Mouse (Mus musculus) neutrophil, adult 65 days (primary cell): Measurements from ENCODE around the gene Syngr3. TPM values are rescaled to one million over a fixed set of nuclear protein-coding genes. Genes with fewer than 3 reads are reported as not detected.

Experiments used
- total RNA-seq: library from RNA; stranded (reverse); gene quantifications from 2 replicates; pipeline ENCODE4 v1.2.4, GENCODE M21; 2023

Gene Syngr3
- total RNA-seq = not detected in 2 replicates

GRCm38 (mm10) chr17:24689251-24690081 lies at the start of gene Syngr3:
TSS of gene Syngr3 (minus strand) at chr17:24689955.

GRCm38 (mm10) chr17:24736330-24737051 lies 46.7 kb upstream of the Syngr3 start, which contains the start of gene Msrb1:
TSS of gene Msrb1 (plus strand) at chr17:24736642.

GRCm38 (mm10) chr17:24727618-24728017 lies 37.9 kb upstream of the Syngr3 start, which contains the start of gene Rpl3l:
TSS of gene Rpl3l (plus strand) at chr17:24727820.

GRCm38 (mm10) chr17:24724184-24724583 lies 34.4 kb upstream of the Syngr3 start, which contains the start of gene Ndufb10:
TSS of gene Ndufb10 (minus strand) at chr17:24724478.

GRCm38 (mm10) chr17:24717943-24718342 lies 28.2 kb upstream of the Syngr3 start, which contains the start of the genes Rnf151 and Rps2:
TSS of gene Rnf151 (minus strand) at chr17:24718063.
TSS of gene Rps2 (plus strand) at chr17:24718116.

GRCm38 (mm10) chr17:24706982-24707800 lies 17.4 kb upstream of the Syngr3 start, which contains the start of gene Tbl3:
TSS of gene Tbl3 (minus strand) at chr17:24707660.

GRCm38 (mm10) chr17:24696011-24696697 lies 6.4 kb upstream of the Syngr3 start, which contains the start of the genes Gfer and Noxo1:
TSS of gene Gfer (minus strand) at chr17:24696156.
TSS of gene Noxo1 (plus strand) at chr17:24696234.

GRCm38 (mm10) chr17:24669545-24670245 lies 20.1 kb downstream of the Syngr3 start, which contains the start of gene Zfp598:
TSS of gene Zfp598 (plus strand) at chr17:24669687.

GRCm38 (mm10) chr17:24658017-24658758 lies 31.6 kb downstream of the Syngr3 start, which contains the start of gene Npw:
TSS of gene Npw (minus strand) at chr17:24658457.

GRCm38 (mm10) chr17:24650070-24650616 lies 39.6 kb downstream of the Syngr3 start, which contains the start of gene Slc9a3r2:
TSS of gene Slc9a3r2 (minus strand) at chr17:24650327.

Other genes starting within 250 kb of the Syngr3 start
- gene Dnase1l2, start 246.8 kb downstream of the Syngr3 start, total RNA-seq = 1.7 and 2.2 TPM in 2 replicates
- 40.1 and 46.7 TPM in 2 replicates for gene E4f1, start 219.6 kb downstream of the Syngr3 start, total RNA-seq
- gene Pgp, start 219.6 kb downstream of the Syngr3 start, total RNA-seq = 21.5 and 26.4 TPM in 2 replicates
- 0.98 TPM in 1 of 2 replicates, not detected in the other for gene Bricd5, start 216.1 kb downstream of the Syngr3 start, total RNA-seq
- 35.2 and 41.1 TPM in 2 replicates for gene Mlst8, start 210.9 kb downstream of the Syngr3 start, total RNA-seq
- gene Caskin1, start 201.4 kb downstream of the Syngr3 start, total RNA-seq = not detected in 2 replicates
- 123 and 145 TPM in 2 replicates for gene Traf7, start 162.0 kb downstream of the Syngr3 start, total RNA-seq
- gene Rab26, start 155.7 kb downstream of the Syngr3 start, total RNA-seq = 0.38 TPM in 1 of 2 replicates, not detected in the other
- gene Pkd1, start 140.1 kb downstream of the Syngr3 start, total RNA-seq = 15.6 and 23.9 TPM in 2 replicates
- gene Tsc2, start 57.3 kb downstream of the Syngr3 start, total RNA-seq = 41.1 and 43.3 TPM in 2 replicates
- gene Nthl1, start 57.3 kb downstream of the Syngr3 start, total RNA-seq = 0.88 and 1.5 TPM in 2 replicates
- gene Slc9a3r2, start 39.6 kb downstream of the Syngr3 start, total RNA-seq = 3.0 and 3.3 TPM in 2 replicates
- not detected in 2 replicates for gene Npw, start 31.5 kb downstream of the Syngr3 start, total RNA-seq
- 21.0 and 25.1 TPM in 2 replicates for gene Zfp598, start 20.3 kb downstream of the Syngr3 start, total RNA-seq
- gene Gfer, start 6.2 kb upstream of the Syngr3 start, total RNA-seq = 3.9 and 4.5 TPM in 2 replicates
- gene Noxo1, start 6.3 kb upstream of the Syngr3 start, total RNA-seq = 0.57 and 1.5 TPM in 2 replicates
- gene Tbl3, start 17.7 kb upstream of the Syngr3 start, total RNA-seq = 9.5 and 12.4 TPM in 2 replicates
- not detected in 2 replicates for gene Rnf151, start 28.1 kb upstream of the Syngr3 start, total RNA-seq
- 399 and 442 TPM in 2 replicates for gene Rps2, start 28.2 kb upstream of the Syngr3 start, total RNA-seq
- 61.5 and 73.8 TPM in 2 replicates for gene Ndufb10, start 34.5 kb upstream of the Syngr3 start, total RNA-seq
- gene Rpl3l, start 37.9 kb upstream of the Syngr3 start, total RNA-seq = 1.9 and 2.1 TPM in 2 replicates
- gene Msrb1, start 46.7 kb upstream of the Syngr3 start, total RNA-seq = 1,300 and 1,322 TPM in 2 replicates
- 0.51 and 0.70 TPM in 2 replicates for gene Hs3st6, start 63.0 kb upstream of the Syngr3 start, total RNA-seq
- not detected in 2 replicates for gene Meiob, start 114.3 kb upstream of the Syngr3 start, total RNA-seq
- gene Hagh, start 150.2 kb upstream of the Syngr3 start, total RNA-seq = 34.8 and 35.3 TPM in 2 replicates
- gene Fahd1, start 160.4 kb upstream of the Syngr3 start, total RNA-seq = 1.5 and 2.2 TPM in 2 replicates
- gene Igfals, start 176.0 kb upstream of the Syngr3 start, total RNA-seq = 0.32 and 0.36 TPM in 2 replicates
- gene Nubp2, start 196.4 kb upstream of the Syngr3 start, total RNA-seq = 51.2 and 59.0 TPM in 2 replicates
- gene Spsb3, start 196.7 kb upstream of the Syngr3 start, total RNA-seq = 25.3 and 35.4 TPM in 2 replicates
- gene Eme2, start 205.1 kb upstream of the Syngr3 start, total RNA-seq = 10.1 and 11.6 TPM in 2 replicates
- 12.9 and 15.4 TPM in 2 replicates for gene Mrps34, start 205.2 kb upstream of the Syngr3 start, total RNA-seq
- 15.7 and 16.5 TPM in 2 replicates for gene Nme3, start 206.5 kb upstream of the Syngr3 start, total RNA-seq
- gene Mapk8ip3, start 247.0 kb upstream of the Syngr3 start, total RNA-seq = 70.4 and 91.3 TPM in 2 replicates